Mouse (Mus musculus) liver, embryonic 16.5 days (tissue): Measurements from ENCODE around the gene Apoc4. TPM values are rescaled to one million over a fixed set of nuclear protein-coding genes. Genes with fewer than 3 reads are reported as not detected.

Source experiments
- ATAC-seq: fragments of 200-750 bp; cut with Nextera tagmentation; 2 replicates; pipeline ENCODE4 v1.8.0; 2017; ENCODE audit warnings: low read depth, mild to moderate bottlenecking, moderate number of reproducible peaks, moderate library complexity
- H3K27ac ChIP-seq: fragments of 300-500 bp; sonication (generic); 2 replicates; pipeline ENCODE4 v1.5.1; 2014; ENCODE audit warnings: mild to moderate bottlenecking, low read length
- H3K27me3 ChIP-seq: fragments of 300-500 bp; sonication (generic); 2 replicates; pipeline ENCODE4 v1.6.1; 2014; ENCODE audit warnings: low read depth, low read length, mixed read lengths; ENCODE audit not compliant: control insufficient read depth, insufficient read depth
- H3K36me3 ChIP-seq: fragments of 300-500 bp; sonication (generic); 2 replicates; pipeline ENCODE4 v1.6.1; 2014; ENCODE audit warnings: mild to moderate bottlenecking; ENCODE audit not compliant: control insufficient read depth, insufficient read depth
- H3K4me1 ChIP-seq: fragments of 300-500 bp; sonication (generic); 2 replicates; pipeline ENCODE4 v1.6.1; 2014; ENCODE audit warnings: low read depth, low read length, mixed read lengths; ENCODE audit not compliant: control insufficient read depth
- H3K4me2 ChIP-seq: fragments of 300-500 bp; sonication (generic); 2 replicates; pipeline ENCODE4 v1.6.1; 2014; ENCODE audit warnings: low read depth, low read length, mixed read lengths
- H3K4me3 ChIP-seq: fragments of 300-500 bp; sonication (generic); 2 replicates; pipeline ENCODE4 v1.5.1; 2014; ENCODE audit warnings: low read depth, mild to moderate bottlenecking, low read length
- H3K9ac ChIP-seq: fragments of 300-500 bp; sonication (generic); 2 replicates; pipeline ENCODE4 v1.6.1; 2014; ENCODE audit warnings: low read depth, low read length
- H3K9me3 ChIP-seq: fragments of 300-500 bp; sonication (generic); replicated peaks from 2 replicates; pipeline ENCODE4 v1.6.1; 2016; ENCODE audit warnings: low read length; ENCODE audit not compliant: control insufficient read depth
- WGBS: fragments of 180-500 bp; shearing (Covaris S2); extraction: QIAGEN DNeasy Blood & Tissue Kit; methylation state at CpG from one replicate; pipeline ENCODE4 v1.1.7; 2014; ENCODE audit not compliant: insufficient replicate concordance; 5-methylcytosine and 5-hydroxymethylcytosine counted together
- polyA plus RNA-seq: library from polyadenylated mRNA; unstranded; fragments of >200 nt; fragmentation: Nextera tagmentation; extraction: Ambion mirVana; gene quantifications from 2 replicates; pipeline ENCODE4 v1.2.1, GENCODE M21; 2015

The Apoc4 gene
- polyA plus RNA-seq, 1 experiment from 2014 or later = 488 TPM

DNA sequence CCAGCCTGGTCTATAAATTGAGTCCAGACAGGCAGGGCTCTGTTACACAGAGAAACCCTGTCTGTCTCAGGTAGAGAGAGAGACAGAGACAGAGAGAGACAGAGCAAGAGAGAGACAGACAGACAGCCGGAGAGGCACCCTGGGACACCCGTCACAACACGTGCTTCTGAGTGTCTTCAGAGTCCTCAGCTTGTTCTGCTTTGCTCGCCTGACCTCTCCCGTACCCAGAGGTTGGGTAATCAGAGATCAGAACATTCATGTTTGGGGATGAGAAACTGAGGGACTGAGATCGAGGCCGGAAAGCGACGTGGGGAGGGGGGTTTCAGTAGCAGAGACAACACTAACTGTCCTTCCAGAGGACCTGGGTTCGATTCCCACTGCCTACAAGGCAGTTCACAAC, 5.5 kb downstream of the Apoc4 start:
- H3K9ac ChIP-seq = peak overlapping the region; percentile 16; the same call in 1 of the 2 replicates
- H3K9me3 ChIP-seq = no peaks in the 10 kb centered on the region
- no peaks in the 10 kb centered on the region for H3K4me1 ChIP-seq
- 59% methylated on average over 10 of the region's 10 CpGs for WGBS
- no peaks in the 10 kb centered on the region for H3K36me3 ChIP-seq
- no peaks in the 10 kb centered on the region for H3K27me3 ChIP-seq
- H3K27ac ChIP-seq = peak overlapping the region; percentile 65
- H3K4me3 ChIP-seq = peak overlapping the region; percentile 31
- H3K4me2 ChIP-seq = no peak overlapping the region
- ATAC-seq = peak; percentile 37

DNA sequence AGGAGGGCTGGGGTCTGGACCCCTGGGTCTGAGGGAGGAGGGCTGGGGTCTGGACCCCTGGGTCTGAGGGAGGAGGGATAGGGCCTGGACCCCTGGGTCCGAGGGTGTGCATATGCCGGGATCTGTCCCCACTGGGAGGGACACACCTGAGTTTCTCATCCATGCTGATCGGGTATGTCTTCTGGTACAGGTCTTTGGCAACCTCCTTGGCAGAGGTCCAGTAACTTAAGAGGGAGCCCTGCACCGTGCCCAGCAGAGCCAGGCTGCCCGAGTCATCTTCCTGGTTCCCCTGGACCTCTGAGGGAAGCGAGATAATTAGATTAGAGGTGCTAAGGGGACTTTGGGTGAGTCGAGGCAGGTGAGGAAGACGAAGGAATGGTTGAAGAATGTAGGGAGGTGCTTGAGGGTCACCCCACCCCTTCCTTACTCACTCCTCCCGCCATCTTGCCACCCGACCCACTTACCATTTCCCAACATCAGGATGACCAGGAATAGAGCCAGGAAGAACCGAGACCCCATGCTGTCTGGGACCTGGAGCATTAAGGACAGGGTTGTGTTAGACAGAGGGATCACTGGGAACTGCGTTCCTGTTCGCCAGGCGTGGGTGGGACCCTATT, 8.1 kb downstream of the Apoc4 start:
- no peak for ATAC-seq
- Histone ChIP-seq H3K4me2 (no peak overlapping the region), H3K27ac (no peak overlapping the region), H3K4me1 (peaks cover 9% of the 10 kb centered on the region), H3K36me3 (no peaks in the 10 kb centered on the region), H3K9ac (no peak overlapping the region), H3K9me3 (no peaks in the 10 kb centered on the region), H3K4me3 (no peak overlapping the region), H3K27me3 (no peaks in the 10 kb centered on the region)
- WGBS = 54% methylated on average over 14 of the region's 14 CpGs

- WGBS = 69% methylated on average over 10 of the region's 10 CpGs
- no peak overlapping the region for H3K9ac ChIP-seq
Observed at GRCm38 (mm10) chr7:19671511-19671910, 9.8 kb downstream of the Apoc4 start.

GRCm38 (mm10) chr7:19668947-19669721, 12.1 kb downstream of the Apoc4 start:
- H3K27me3 ChIP-seq = no peaks in the 10 kb centered on the region
- H3K9ac ChIP-seq = peak overlapping the region; percentile 39; the same call in 1 of the 2 replicates
- H3K4me3 ChIP-seq = no peak overlapping the region
- 4% methylated on average over 10 of the region's 10 CpGs for WGBS
- H3K4me2 ChIP-seq = peak overlapping the region; percentile 42
- ATAC-seq = peak; percentile 42
- peak overlapping the region; percentile 88 for H3K27ac ChIP-seq
- H3K9me3 ChIP-seq = no peaks in the 10 kb centered on the region
- no peaks in the 10 kb centered on the region for H3K36me3 ChIP-seq
- peaks cover 18% of the 10 kb centered on the region for H3K4me1 ChIP-seq

More at GRCm38 (mm10) chr7:19671511-19671910, 9.8 kb downstream of the Apoc4 start:
- H3K4me2 ChIP-seq = no peak overlapping the region
- no peak overlapping the region for H3K27ac ChIP-seq
- no peaks in the 10 kb centered on the region for H3K27me3 ChIP-seq
- H3K4me3 ChIP-seq = no peak overlapping the region
- peaks cover 9% of the 10 kb centered on the region for H3K4me1 ChIP-seq
- ATAC-seq = no peak
- no peaks in the 10 kb centered on the region for H3K36me3 ChIP-seq
- H3K9me3 ChIP-seq = no peaks in the 10 kb centered on the region

GRCm38 (mm10) chr7:19667434-19667833, 13.8 kb downstream of the Apoc4 start:
- no peak for ATAC-seq
- Histone ChIP-seq H3K4me1 (peaks cover 31% of the 10 kb centered on the region), H3K27ac (peak overlapping the region; percentile 25), H3K9ac (no peak overlapping the region), H3K36me3 (no peaks in the 10 kb centered on the region), H3K27me3 (no peaks in the 10 kb centered on the region), H3K4me2 (no peak overlapping the region), H3K9me3 (no peaks in the 10 kb centered on the region), H3K4me3 (no peak overlapping the region)
- WGBS = 45% methylated on average over 2 of the region's 2 CpGs

DNA sequence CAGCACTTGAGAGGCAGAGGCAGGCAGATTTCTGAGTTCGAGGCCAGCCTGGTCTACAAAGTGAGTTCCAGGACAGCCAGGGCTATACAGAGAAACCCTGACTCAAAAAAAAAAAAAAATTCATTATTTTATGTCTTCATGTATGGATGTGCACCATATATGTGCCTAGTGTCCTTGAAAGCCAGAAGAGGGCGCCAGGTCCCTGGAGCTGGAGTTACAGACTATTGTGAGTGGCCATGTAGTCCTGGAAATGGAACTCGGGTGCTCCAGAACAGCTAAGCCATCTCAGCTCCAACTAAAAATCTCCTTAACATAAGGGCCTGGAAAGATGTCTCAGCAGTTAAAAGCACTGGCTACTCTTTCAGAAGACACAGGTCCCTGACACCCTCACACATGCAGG, 14.5 kb downstream of the Apoc4 start:
- Histone ChIP-seq H3K27ac (peak overlapping the region; percentile 25), H3K36me3 (0 out of 2 replicates have a peak, but pooled peaks cover 2% of the 10 kb centered on the region), H3K27me3 (no peaks in the 10 kb centered on the region), H3K4me1 (peaks cover 31% of the 10 kb centered on the region), H3K4me2 (no peak overlapping the region), H3K9me3 (no peaks in the 10 kb centered on the region), H3K9ac (no peak overlapping the region), H3K4me3 (no peak overlapping the region)
- 68% methylated on average over 3 of the region's 3 CpGs for WGBS
- no peak for ATAC-seq

- Histone ChIP-seq H3K4me2 (peak within 1 kb of the TSS; percentile 87), H3K4me1 (peaks cover 31% of the 10 kb centered on the region), H3K27me3 (no peaks in the 10 kb centered on the region), H3K4me3 (peak within 1 kb of the TSS; percentile 98), H3K9me3 (no peaks in the 10 kb centered on the region), H3K9ac (peak within 1 kb of the TSS; percentile 97), H3K27ac (peak within 1 kb of the TSS; percentile 95), H3K36me3 (0 out of 2 replicates have a peak, but pooled peaks cover 2% of the 10 kb centered on the region)
- under 1% methylated on average over 53 of the region's 63 CpGs for WGBS
- ATAC-seq = peak; percentile 89
Observed at GRCm38 (mm10) chr7:19664955-19665841, 16.1 kb downstream of the Apoc4 start, which contains the start of gene Clptm1. TSS of gene Clptm1 (minus strand) at chr7:19665033.

DNA sequence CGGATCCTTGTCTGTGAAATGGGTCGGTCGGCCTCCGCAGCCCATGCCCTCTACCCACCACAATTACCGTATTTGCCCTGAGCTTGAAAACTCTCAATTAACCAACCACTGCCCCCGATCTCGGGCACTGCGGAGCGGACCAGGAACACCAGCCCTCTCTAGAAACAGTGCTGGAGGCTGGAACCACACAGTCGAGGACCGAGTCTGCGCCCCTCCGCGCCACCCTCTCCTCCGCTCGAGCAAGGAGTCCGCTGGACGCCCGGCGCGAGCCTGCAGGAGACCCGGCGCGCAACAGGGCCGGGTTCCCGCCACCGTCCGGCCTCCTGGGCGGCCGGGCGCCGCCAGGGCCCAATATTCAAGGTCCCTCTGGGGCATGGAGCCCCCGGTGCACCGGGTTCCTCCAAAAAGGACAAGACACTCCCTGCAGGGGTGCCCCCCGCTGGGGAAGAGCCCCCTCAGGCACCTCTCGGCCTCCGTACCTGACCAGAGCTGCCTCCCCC, 16.8 kb downstream of the Apoc4 start:
- peak overlapping the region; percentile 97 for H3K9ac ChIP-seq
- peak; percentile 46 for ATAC-seq
- H3K27ac ChIP-seq = peak overlapping the region; percentile 71
- H3K4me2 ChIP-seq = peak overlapping the region; percentile 87
- WGBS = 0% methylated on average over 37 of the region's 37 CpGs
- peak overlapping the region; percentile 98 for H3K4me3 ChIP-seq
- no peaks in the 10 kb centered on the region for H3K9me3 ChIP-seq
- H3K4me1 ChIP-seq = peaks cover 31% of the 10 kb centered on the region
- 0 out of 2 replicates have a peak, but pooled peaks cover 2% of the 10 kb centered on the region for H3K36me3 ChIP-seq
- no peaks in the 10 kb centered on the region for H3K27me3 ChIP-seq
